Mouse (Mus musculus): ENCODE results near the gene Fcrlb. TPM values are rescaled to one million over a fixed set of nuclear protein-coding genes. Genes with fewer than 3 reads are reported as not detected.

Fcrlb gene
- polyA plus RNA-seq, 1 experiment = 0.61 TPM

- Histone ChIP-seq H3K36me3 (ENCODE audit: control insufficient read depth, insufficient read depth, low read length) (peaks cover 4% of the 10 kb centered on the region; the same call in 1 of the 2 replicates), H3K4me3 (ENCODE audit: low read depth, low read length) (peak within 1 kb of the TSS; percentile 75), H3K4me1 (ENCODE audit: control insufficient read depth, insufficient read depth, insufficient read length, low read length) (peaks cover 7% of the 10 kb centered on the region; the same call in 1 of the 2 replicates), H3K27ac (ENCODE audit: insufficient read depth, low read depth, low read length) (peak within 1 kb of the TSS; percentile 84), H3K27me3 (ENCODE audit: control insufficient read depth, insufficient read depth, low read length) (no peaks in the 10 kb centered on the region)
- TF ChIP-seq POLR2A (IDR thresholded peaks at IDR 0.05; ENCODE audit: low read depth, low read length) = peak; percentile 39; the same call in 1 of the 2 replicates
- TF ChIP-seq CTCF (IDR thresholded peaks at IDR 0.05; ENCODE audit: extremely low read depth, insufficient read length, insufficient replicate concordance, low read depth, low read length) = peak; percentile 47; the same call in 1 of the 2 replicates
- WGBS = under 1% methylated on average over 46 of the region's 46 CpGs
Measured at GRCm38 (mm10) chr1:170884978-170885561, 27.7 kb downstream of the Fcrlb start, which contains the start of the genes Gm26620 and Dusp12. TSS of gene Gm26620 (plus strand) at chr1:170885065. TSS of gene Dusp12 (minus strand) at chr1:170885540.

- Histone ChIP-seq H3K27me3 (ENCODE audit: control insufficient read depth, insufficient read depth, low read length) (no peaks in the 10 kb centered on the region), H3K36me3 (ENCODE audit: control insufficient read depth, insufficient read depth, low read length) (peaks cover 6% of the 10 kb centered on the region), H3K4me1 (ENCODE audit: control insufficient read depth, insufficient read depth, insufficient read length, low read length) (peaks cover 7% of the 10 kb centered on the region; the same call in 1 of the 2 replicates), H3K4me3 (ENCODE audit: low read depth, low read length) (peak overlapping the region; percentile 75; the same call in 1 of the 2 replicates), H3K27ac (ENCODE audit: insufficient read depth, low read depth, low read length) (peak overlapping the region; percentile 84)
- WGBS = 7% methylated on average over 8 of the region's 8 CpGs
- no peak for TF ChIP-seq POLR2A (IDR thresholded peaks at IDR 0.05; ENCODE audit: low read depth, low read length)
Measured at GRCm38 (mm10) chr1:170884390-170884789, 28.4 kb downstream of the Fcrlb start.

GRCm38 (mm10) chr1:170882915-170883485 is 29.7 kb downstream of the Fcrlb start:
- 29% methylated on average over 5 of the region's 5 CpGs for WGBS
- Histone ChIP-seq H3K4me3 (ENCODE audit: low read depth, low read length) (no peak overlapping the region), H3K27me3 (ENCODE audit: control insufficient read depth, insufficient read depth, low read length) (no peaks in the 10 kb centered on the region), H3K36me3 (ENCODE audit: control insufficient read depth, insufficient read depth, low read length) (peaks cover 12% of the 10 kb centered on the region), H3K4me1 (ENCODE audit: control insufficient read depth, insufficient read depth, insufficient read length, low read length) (peaks cover 7% of the 10 kb centered on the region; the same call in 1 of the 2 replicates), H3K27ac (ENCODE audit: insufficient read depth, low read depth, low read length) (peak overlapping the region; percentile 68)
- TF ChIP-seq POLR2A (IDR thresholded peaks at IDR 0.05; ENCODE audit: low read depth, low read length) = no peak
- no peak for TF ChIP-seq CTCF (IDR thresholded peaks at IDR 0.05; ENCODE audit: extremely low read depth, insufficient read length, insufficient replicate concordance, low read depth, low read length)

- Histone ChIP-seq H3K4me1 (ENCODE audit: control insufficient read depth, insufficient read depth, insufficient read length, low read length) (peaks cover 4% of the 10 kb centered on the region; the same call in 1 of the 2 replicates), H3K36me3 (ENCODE audit: control insufficient read depth, insufficient read depth, low read length) (peaks cover 16% of the 10 kb centered on the region), H3K27ac (ENCODE audit: insufficient read depth, low read depth, low read length) (no peak overlapping the region), H3K27me3 (ENCODE audit: control insufficient read depth, insufficient read depth, low read length) (no peaks in the 10 kb centered on the region), H3K4me3 (ENCODE audit: low read depth, low read length) (no peak overlapping the region)
- TF ChIP-seq CTCF (IDR thresholded peaks at IDR 0.05; ENCODE audit: extremely low read depth, insufficient read length, insufficient replicate concordance, low read depth, low read length) (no peak), POLR2A (IDR thresholded peaks at IDR 0.05; ENCODE audit: low read depth, low read length) (no peak)
- WGBS = 85% methylated on average over 5 of the region's 5 CpGs
Measured at GRCm38 (mm10) chr1:170876906-170877305, 35.8 kb downstream of the Fcrlb start.

- WGBS = 39% methylated on average over 3 of the region's 3 CpGs
Measured at GRCm38 (mm10) chr1:170875676-170876075, 37.1 kb downstream of the Fcrlb start.

GRCm38 (mm10) chr1:170871961-170872360 is 40.8 kb downstream of the Fcrlb start:
- WGBS = 90% methylated on average over 2 of the region's 2 CpGs
- Histone ChIP-seq H3K27ac (ENCODE audit: insufficient read depth, low read depth, low read length) (no peak overlapping the region), H3K4me1 (ENCODE audit: control insufficient read depth, insufficient read depth, insufficient read length, low read length) (peaks cover 4% of the 10 kb centered on the region; the same call in 1 of the 2 replicates)

More at GRCm38 (mm10) chr1:170875676-170876075, 37.1 kb downstream of the Fcrlb start:
- Histone ChIP-seq H3K4me3 (ENCODE audit: low read depth, low read length) (no peak overlapping the region), H3K4me1 (ENCODE audit: control insufficient read depth, insufficient read depth, insufficient read length, low read length) (peaks cover 4% of the 10 kb centered on the region; the same call in 1 of the 2 replicates), H3K27me3 (ENCODE audit: control insufficient read depth, insufficient read depth, low read length) (no peaks in the 10 kb centered on the region), H3K27ac (ENCODE audit: insufficient read depth, low read depth, low read length) (no peak overlapping the region), H3K36me3 (ENCODE audit: control insufficient read depth, insufficient read depth, low read length) (peaks cover 16% of the 10 kb centered on the region)
- TF ChIP-seq POLR2A (IDR thresholded peaks at IDR 0.05; ENCODE audit: low read depth, low read length) (no peak), CTCF (IDR thresholded peaks at IDR 0.05; ENCODE audit: extremely low read depth, insufficient read length, insufficient replicate concordance, low read depth, low read length) (no peak)

GRCm38 (mm10) chr1:170871402-170871801 is 41.3 kb downstream of the Fcrlb start:
- WGBS = 92% methylated on average over 6 of the region's 6 CpGs
- TF ChIP-seq CTCF (IDR thresholded peaks at IDR 0.05; ENCODE audit: extremely low read depth, insufficient read length, insufficient replicate concordance, low read depth, low read length) (no peak), POLR2A (IDR thresholded peaks at IDR 0.05; ENCODE audit: low read depth, low read length) (no peak)
- no peaks in the 10 kb centered on the region for H3K27me3 ChIP-seq (ENCODE audit: control insufficient read depth, insufficient read depth, low read length)
- H3K4me1 ChIP-seq (ENCODE audit: control insufficient read depth, insufficient read depth, insufficient read length, low read length) = peaks cover 4% of the 10 kb centered on the region; the same call in 1 of the 2 replicates
- no peak overlapping the region for H3K27ac ChIP-seq (ENCODE audit: insufficient read depth, low read depth, low read length)
- peaks cover 5% of the 10 kb centered on the region; the same call in 1 of the 2 replicates for H3K36me3 ChIP-seq (ENCODE audit: control insufficient read depth, insufficient read depth, low read length)
- H3K4me3 ChIP-seq (ENCODE audit: low read depth, low read length) = no peak overlapping the region

More at GRCm38 (mm10) chr1:170871961-170872360, 40.8 kb downstream of the Fcrlb start:
- Histone ChIP-seq H3K27me3 (ENCODE audit: control insufficient read depth, insufficient read depth, low read length) (no peaks in the 10 kb centered on the region), H3K4me3 (ENCODE audit: low read depth, low read length) (no peak overlapping the region), H3K36me3 (ENCODE audit: control insufficient read depth, insufficient read depth, low read length) (peaks cover 5% of the 10 kb centered on the region; the same call in 1 of the 2 replicates)
- no peak for TF ChIP-seq POLR2A (IDR thresholded peaks at IDR 0.05; ENCODE audit: low read depth, low read length)
- 0 out of 2 replicates have a peak, but pooled peaks have one; percentile 7 for TF ChIP-seq CTCF (IDR thresholded peaks at IDR 0.05; ENCODE audit: extremely low read depth, insufficient read length, insufficient replicate concordance, low read depth, low read length)

Measured in small intestine, adult 2 months (tissue).